Mouse (Mus musculus): ENCODE measurements around the gene Clpx.

Clpx gene

DNA sequence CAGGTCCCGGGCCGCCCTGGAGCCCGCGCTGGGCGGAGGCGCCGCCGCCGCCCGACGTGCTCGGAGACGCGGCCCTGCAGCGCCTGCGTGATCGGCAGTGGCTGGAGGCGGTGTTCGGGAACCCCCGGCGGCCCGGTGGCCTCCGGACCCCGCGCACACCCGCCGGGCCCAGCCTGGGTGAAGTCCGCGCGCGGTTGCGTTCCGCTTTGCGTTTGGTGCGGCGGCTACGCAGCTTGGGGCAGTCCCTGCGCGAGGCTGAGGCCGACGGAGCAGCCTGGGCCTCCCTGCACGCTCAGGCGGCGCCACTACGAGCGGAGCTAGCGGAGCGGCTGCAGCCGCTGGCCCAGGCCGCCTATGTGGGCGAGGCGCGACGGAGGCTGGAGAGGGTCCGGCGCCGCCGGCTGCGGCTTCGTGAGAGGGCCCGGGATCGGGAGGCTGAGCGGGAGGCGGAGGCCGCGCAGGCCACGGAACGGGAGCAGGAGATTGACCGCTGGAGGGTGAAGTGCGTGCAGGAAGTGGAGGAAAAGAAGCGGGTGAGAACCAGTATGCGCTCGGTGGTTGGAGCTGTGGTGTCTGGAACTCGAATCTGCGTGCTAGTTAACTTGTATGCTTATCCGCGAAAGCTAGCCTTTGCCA is 52.5 kb downstream of the Clpx start:
- peak; percentile 18 to 20 for DNase-seq

DNA sequence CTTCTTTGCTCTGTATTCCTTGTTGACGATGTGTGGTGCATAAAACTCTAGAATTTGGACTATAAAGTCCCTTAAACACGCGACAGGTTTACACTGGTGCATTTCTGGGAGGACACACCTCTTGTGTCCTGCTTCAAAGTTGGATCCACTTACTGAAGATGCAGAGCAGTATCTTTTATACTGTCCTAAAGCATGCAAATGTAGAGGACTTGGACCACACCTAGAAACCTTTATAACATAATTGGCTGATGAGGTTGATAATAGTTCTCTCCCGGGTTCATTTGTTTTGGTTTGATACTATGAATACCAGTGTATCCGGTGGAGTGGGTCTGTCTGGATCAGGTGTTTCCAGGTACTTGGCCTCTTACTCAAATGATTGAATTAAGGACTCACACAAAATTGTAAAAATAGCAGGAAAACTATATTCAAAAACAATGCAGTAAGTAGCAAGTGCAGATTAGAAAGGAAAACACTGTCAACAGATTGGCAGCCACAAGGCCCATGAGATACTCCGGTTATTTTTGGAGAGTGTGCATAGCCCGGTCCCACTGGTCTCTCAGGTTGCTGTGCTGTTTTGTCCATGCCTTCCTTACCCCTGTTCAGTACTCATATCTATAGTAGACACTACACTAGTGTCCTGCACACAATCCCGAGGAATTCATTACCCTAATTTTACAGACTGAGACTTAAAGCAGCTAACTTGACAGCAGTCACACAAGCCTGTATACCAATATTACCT is 53.2 kb downstream of the Clpx start:
- DNase-seq, result no peak

DNA sequence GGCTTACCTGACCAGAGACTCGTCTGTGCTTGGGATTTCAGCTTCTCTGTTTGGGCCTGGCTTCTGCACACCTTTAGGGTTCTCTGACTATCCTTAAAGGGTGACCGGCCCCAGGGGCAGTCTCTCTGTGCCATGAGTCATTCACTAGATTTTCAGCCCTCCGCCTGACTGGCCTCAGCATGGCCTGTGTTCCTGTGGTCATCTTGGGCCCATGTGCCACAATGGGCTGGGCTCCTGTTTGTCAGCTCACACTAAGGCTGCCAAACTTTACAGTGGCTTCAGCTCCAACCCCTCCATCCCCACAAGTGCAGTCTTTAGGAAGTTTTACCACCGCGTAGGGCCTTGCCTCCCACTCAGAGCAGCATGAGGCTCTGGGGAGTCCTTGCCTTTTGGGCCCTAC is 59.2 kb downstream of the Clpx start:
- no peak for DNase-seq

DNA sequence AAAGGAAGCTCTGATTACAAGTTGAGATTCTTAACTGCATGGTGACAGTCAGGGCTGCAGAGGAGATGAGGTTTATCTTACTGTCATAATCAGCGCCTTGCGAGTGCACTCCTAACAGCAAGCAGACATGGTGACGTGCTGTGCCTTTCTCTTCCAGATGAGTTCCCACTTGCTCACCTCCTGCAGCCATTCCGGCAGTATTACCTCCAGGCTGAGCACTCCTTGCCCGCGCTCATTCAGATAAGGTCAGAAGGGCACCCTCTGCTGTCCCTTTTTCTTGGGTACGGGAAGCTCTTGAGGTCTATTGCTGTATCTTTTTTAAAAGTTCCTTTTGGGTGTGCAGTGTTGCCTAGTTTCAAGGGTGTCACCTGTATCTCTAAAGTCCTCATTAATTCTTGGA is 62.5 kb downstream of the Clpx start:
- DNase-seq, result no peak

DNA sequence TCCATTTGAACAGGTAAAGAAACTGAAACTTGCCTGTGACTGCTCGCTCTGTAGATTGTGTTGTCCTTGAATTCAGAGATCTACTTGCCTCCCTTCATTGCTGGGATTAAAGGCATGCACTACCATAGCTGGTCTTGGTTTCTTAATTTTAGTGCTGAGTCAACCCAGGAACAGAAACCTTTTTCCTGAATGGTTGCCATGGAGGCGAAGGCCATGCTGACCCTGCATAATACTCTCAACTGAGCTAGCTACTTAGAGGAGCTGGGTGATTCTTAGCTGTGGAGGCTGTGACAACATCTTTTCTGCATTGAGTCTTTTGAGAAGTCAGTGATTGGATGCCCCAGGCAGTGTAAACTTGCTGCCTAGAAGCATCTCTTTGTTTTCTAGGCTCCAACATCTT is 62.9 kb downstream of the Clpx start:
- no peak for DNase-seq

DNA sequence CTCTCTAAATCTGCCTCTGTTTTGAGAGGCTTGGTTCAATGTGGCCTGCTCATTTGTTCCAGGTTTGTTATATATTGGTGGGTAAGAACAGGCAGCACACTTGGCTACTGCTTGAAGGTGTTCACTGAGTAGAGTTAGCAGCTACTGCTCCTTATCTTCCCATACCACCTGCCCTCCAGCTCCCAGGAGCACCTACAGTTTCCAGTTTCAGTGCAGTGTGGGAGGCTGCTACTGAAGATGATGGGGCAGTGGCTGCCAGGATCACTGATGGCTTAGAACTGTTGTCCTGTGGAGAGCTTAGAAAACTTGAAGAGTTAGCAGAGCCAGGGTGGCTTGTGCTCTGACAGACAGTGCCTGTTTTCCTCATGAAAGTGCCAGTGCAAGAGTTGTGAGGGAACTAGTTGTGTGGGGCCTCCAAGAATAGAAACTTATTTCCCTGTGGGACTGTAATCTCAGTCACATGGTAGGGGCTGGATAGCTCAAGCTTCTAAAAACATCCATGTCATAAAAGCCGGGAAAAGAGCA is 65.0 kb downstream of the Clpx start:
- DNase-seq, result no peak

DNA sequence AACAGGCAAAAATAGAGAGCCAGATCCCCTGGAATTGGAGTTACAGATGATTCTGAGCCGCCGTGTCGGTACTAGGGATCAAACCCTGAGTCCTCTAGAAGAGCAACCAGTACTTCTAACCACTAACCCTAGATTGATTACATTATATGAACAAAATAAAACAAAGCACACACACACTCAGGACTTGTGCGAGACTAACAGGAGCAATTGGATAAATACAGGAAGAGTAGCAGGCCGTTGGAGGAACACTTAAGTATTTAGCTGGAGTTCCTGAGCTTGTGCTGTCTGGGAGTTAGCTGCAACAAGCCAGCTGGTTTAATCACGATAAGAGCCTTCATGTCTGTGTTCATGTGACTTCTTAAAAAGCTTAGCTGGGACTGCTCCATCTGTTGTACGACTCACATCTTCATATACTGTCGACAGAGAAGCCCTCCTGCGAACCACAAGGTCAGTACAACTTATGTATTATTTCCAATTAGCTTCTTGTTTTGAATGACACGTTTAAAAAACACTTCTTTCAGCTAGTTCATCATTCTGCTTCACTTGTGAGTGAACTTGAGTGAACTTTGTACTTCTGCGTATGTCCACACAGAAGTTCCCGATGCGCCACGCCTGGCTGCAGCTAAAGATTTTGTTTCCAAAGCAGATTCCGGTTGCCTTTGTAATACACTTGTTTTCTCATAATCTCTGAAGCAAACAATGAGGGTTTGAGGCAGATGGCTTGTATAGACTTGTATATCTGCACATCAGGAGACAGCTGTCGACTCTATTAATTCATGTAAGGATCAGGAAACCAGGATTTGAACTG is 66.8 kb downstream of the Clpx start, which contains the start of gene Ubap1l:
Gene Ubap1l (plus strand): TSS at position 401 of the 808 bp plus-strand sequence.
- no peak for DNase-seq

DNA sequence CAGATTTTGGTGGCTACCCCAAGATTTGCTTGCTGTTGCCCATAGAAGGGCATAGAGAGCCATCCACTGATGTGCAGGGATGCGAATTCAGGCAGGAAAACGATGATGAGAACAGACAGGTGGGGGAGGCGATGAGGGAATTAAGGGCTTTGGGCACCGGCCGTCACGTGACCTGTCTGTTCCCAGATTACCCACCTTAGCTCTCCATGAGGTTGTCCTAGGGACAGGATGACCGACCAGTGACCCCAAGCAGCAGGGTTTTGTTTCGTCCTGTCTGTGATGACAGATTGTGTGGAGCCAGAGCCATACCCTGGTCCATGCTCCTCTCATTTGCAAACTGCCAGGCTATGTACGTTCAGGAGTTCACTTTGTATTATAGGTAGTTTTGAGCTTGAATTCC is 69.6 kb downstream of the Clpx start:
- no peak for DNase-seq

DNA sequence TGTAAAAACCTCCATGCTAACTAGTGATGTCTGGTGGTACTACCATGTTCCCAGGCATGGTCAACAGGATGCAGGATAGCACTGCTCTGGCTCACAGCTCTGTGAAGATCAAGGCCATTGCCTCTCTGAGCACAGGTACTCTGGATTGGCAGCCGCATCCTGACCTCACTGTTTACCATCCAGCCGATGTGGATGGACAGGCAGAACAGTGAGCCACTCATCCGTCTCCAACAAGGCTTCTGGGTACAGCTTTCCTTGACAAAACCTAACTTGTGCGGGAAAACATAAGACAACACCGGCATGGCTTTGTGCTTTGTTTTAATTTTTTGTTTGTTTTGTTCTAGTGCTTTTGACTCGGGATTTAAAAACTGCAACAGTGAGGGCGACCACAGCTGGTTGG is 71.7 kb downstream of the Clpx start:
- no peak for DNase-seq

DNA sequence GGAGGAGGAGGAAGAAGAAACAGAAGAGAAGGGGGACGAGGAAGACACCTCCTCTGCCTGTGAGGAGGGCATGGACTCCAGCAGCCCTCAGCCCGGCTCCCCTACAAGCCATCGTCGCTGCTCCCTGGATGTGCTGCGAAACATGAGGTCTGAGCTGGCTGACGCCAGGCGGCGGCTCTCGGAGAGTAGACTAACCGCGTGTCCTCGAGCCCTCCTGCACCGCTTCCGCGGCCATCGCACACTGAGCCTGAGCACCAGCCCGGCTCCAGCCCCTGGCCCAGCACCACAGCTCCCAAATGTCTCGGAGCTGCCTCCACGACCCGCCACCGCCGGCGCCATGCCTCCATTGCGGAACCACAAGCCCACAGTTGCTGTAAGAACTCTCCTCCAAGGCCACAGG is 77.7 kb downstream of the Clpx start:
- no peak for DNase-seq

DNA sequence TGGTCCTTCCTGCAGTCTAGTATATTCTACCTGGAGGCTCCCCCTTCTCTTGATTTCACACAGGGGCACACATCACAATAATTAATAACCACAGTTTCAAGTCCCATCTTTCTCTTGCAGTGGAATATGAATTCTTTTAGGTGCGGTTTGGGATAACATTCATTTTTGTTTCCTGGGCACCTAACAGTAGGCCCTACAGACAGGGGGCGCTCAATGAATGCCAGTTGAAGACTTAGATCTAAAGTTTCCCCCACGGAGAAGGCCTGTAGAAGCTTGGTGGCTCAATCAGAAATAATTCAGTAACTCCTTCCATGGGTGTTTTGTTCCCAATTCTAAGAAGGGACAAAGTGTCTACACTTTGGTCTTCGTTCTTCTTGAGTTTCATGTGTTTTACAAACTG is 78.4 kb downstream of the Clpx start:
- DNase-seq, result peak in 1 of 2 experiments; percentile 42

DNA sequence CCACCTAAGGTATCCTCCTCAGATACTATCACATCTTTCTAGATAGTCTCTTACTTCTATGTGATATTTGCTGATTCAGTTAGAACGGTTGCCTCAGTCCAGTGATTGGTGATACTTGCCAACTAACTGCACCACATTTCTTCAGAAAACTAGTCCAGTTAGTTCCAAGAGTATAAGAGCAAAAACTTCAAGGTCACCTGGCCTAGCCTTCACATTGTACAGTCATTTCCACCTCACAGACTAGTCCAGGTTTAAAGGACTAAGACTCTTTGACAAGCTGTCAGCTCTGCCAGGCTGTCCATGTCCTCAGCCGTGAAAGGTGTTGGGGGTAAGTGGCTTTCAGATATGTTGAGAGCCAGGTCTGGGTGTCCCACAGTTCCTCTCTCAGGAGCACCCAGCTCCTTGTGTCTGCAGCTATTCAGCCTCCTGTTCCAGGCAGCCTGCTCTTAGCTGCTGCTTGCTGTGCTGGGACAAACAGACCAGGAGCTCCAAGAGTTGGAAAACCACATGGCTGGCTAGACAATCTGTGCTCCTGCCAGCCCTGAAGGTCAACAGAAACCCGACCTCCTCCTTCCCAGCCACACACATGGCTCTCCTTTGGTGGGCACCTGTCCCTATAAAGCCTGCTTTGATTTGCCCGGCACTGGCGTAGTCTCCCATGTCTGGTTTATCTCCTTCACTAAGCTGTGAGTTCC is 80.6 kb downstream of the Clpx start:
- no peak for DNase-seq

DNA sequence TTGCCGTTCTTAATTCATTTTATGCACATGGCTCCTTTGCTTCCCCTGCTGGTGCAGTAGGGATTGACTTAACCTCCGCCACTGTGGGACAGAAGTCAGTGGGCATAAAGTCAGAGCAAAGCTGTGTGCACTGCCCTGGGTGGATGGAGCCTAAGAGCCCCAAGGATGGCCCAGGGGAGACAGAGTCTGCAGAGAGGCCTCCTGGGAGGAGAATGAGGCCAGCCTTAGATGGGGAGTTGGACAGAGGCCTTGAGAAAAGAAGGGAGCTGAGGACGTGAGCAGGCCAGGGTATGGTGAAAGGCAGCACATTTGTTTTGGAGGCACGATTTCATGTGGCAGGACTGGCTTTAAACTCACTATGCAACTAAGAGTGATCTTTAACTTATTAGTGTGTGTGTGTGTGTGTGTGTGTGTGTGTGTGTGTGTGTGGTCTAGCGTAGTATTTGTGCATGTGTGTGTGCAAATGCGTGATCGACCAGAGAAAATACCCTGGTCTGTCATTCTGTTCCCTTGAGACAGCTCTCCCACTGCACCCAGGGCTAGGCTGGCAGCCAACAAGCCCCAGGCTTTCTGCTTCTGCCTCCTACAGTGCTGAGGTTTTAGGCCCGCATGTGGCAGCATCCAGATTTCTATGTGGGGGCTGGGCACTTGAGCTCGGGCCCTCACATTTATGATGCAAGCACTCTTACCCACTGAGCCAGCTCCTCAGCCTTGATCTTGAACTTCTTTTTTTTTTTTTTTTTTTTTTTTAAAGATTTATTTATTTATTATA is 81.3 kb downstream of the Clpx start:
- no peak for DNase-seq

Data from lung, adult 18-20 months (tissue).